26 mouse cellular contexts compared by ENCODE assay signal in genomic region chr8:46362871-46363306, GRCm38 (mm10).
A peak's percentile ranks its signal among the peaks of the same experiment; 100 is the strongest.
DNase-seq lines count a peak whose midpoint lies in the region; ATAC-seq and TF ChIP-seq lines count a peak whose summit lies in the region.
"Had no signal": no experiment of that assay in that cellular context is flagged by ENCODE, and none has a peak within 500 bp of the region (broad histone marks: within the 10 kb centered on the region; RNA-seq: fewer than 3 reads in every experiment).

No protein-coding gene starts in this region.

- no peak for TF ChIP-seq POLR2A in CH12.LX (IDR thresholded peaks at IDR 0.05; ENCODE audit: low read depth, low read length)
- TF ChIP-seq POLR2A in liver, adult 2 months (IDR thresholded peaks at IDR 0.05; ENCODE audit: extremely low read depth, insufficient read depth, low read length): no peak

- no peak overlapping the region for H3K4me2 ChIP-seq in CH12.LX (ENCODE audit: insufficient read depth, low read depth, poor library complexity, severe bottlenecking)
- H3K4me2 ChIP-seq in liver, embryonic 15.5 days: no peak overlapping the region
- no peak overlapping the region for H3K4me2 ChIP-seq in hindbrain, embryonic 12.5 days (replicated peaks)
- H3K4me2 ChIP-seq: forebrain, embryonic 13.5 days; heart, embryonic 12.5 days; hindbrain, embryonic 15.5 days; lung, embryonic 15.5 days; neural tube, embryonic 12.5 days had no signal

- dilution Hi-C loops in CH12.LX (cut with MboI; ENCODE audit: extremely low pct_ligation_motif_present, extremely low pct_unique_long_range_greater_than_20kb, low sequenced_read_pairs): no loop called here

- DNase-seq in heart, adult 11 months: peak; percentile 61
- no peak for DNase-seq in heart, adult 9 months (ENCODE audit: low spot score in 2 of 2)
- no peak for DNase-seq in CH12.LX (ENCODE audit: extremely low read depth)
- DNase-seq in liver, adult 2 months (ENCODE audit: extremely low read depth, low read depth, low spot score): peak; percentile 99
- DNase-seq in spleen, postnatal 4 days (ENCODE audit: low spot score in 2 of 2): no peak
- DNase-seq: cerebellum, adult 9-10 months; gastrocnemius, postnatal 14 days; kidney, adult 8-10 months; kidney, postnatal 4 days; layer of hippocampus, postnatal 36 days; left cerebral cortex, postnatal 4 days; right cerebral cortex, adult 18-20 months; spleen, adult 18-20 months had no signal

- peak; percentile 94 for ATAC-seq in liver, embryonic 15.5 days (ENCODE audit: insufficient read depth)
- no peak for ATAC-seq in hindbrain, embryonic 12.5 days (ENCODE audit: low FRiP score)
- ATAC-seq: CD4-positive, CD25-positive, alpha-beta regulatory T cell, adult 4 months; forebrain, embryonic 13.5 days; inflammation-experienced regulatory T-cells, adult 6 months; midbrain, embryonic 16.5 days had no signal

- peak; percentile 22 for TF ChIP-seq RAD21 in CH12.LX (IDR thresholded peaks at IDR 0.05; ENCODE audit: low read depth, low read length)

- no peak for TF ChIP-seq EP300 in CH12.LX (IDR thresholded peaks at IDR 0.05; ENCODE audit: low read length)

- no peaks in the 10 kb centered on the region for H3K27me3 ChIP-seq in CH12.LX (replicated peaks)
- H3K27me3 ChIP-seq in liver, adult 2 months (ENCODE audit: control insufficient read depth, insufficient read depth, low read length): no peaks in the 10 kb centered on the region
- no peaks in the 10 kb centered on the region for H3K27me3 ChIP-seq in liver, embryonic 15.5 days
- H3K27me3 ChIP-seq in hindbrain, embryonic 12.5 days: no peaks in the 10 kb centered on the region
- H3K27me3 ChIP-seq: forebrain, embryonic 13.5 days; heart, embryonic 12.5 days; hindbrain, embryonic 15.5 days; lung, embryonic 15.5 days; neural tube, embryonic 12.5 days had no signal

- H3K79me2 ChIP-seq in CH12.LX (replicated peaks; ENCODE audit: control insufficient read depth, extremely low read depth, insufficient read depth, poor library complexity, severe bottlenecking): no peaks in the 10 kb centered on the region
- no peaks in the 10 kb centered on the region for H3K79me2 ChIP-seq in liver, adult 2 months (ENCODE audit: control insufficient read depth, insufficient read depth, low read length)

- in situ Hi-C loops in CH12.LX (cut with MboI; ENCODE audit: low pct_ligation_motif_present, low pct_unique_long_range_greater_than_20kb, low sequenced_read_pairs): no loop called here

- no peak overlapping the region for H3K27ac ChIP-seq in CH12.LX (ENCODE audit: insufficient read depth, low read depth)
- peak overlapping the region; percentile 75 for H3K27ac ChIP-seq in liver, adult 2 months (replicated peaks; ENCODE audit: insufficient read depth, low read depth, low read length)
- no peak overlapping the region for H3K27ac ChIP-seq in liver, embryonic 15.5 days (replicated peaks)
- H3K27ac ChIP-seq in hindbrain, embryonic 12.5 days: no peak overlapping the region
- H3K27ac ChIP-seq: forebrain, embryonic 13.5 days; hindbrain, embryonic 15.5 days; kidney, postnatal 0 days; lung, embryonic 15.5 days; midbrain, embryonic 10.5 days; neural tube, embryonic 12.5 days had no signal

- no peaks in the 10 kb centered on the region for H3K9me3 ChIP-seq in CH12.LX (replicated peaks; ENCODE audit: low read length)
- no peaks in the 10 kb centered on the region for H3K9me3 ChIP-seq in liver, embryonic 15.5 days (replicated peaks)
- no peaks in the 10 kb centered on the region for H3K9me3 ChIP-seq in hindbrain, embryonic 12.5 days (replicated peaks)
- H3K9me3 ChIP-seq: forebrain, embryonic 13.5 days; hindbrain, embryonic 15.5 days; lung, embryonic 15.5 days; neural tube, embryonic 12.5 days had no signal

- H3K9ac ChIP-seq in CH12.LX (ENCODE audit: insufficient read depth, low read depth): no peak overlapping the region
- H3K9ac ChIP-seq in liver, adult 2 months (ENCODE audit: low read depth, low read length): peak overlapping the region; percentile 66
- no peak overlapping the region for H3K9ac ChIP-seq in liver, embryonic 15.5 days
- H3K9ac ChIP-seq in hindbrain, embryonic 12.5 days: no peak overlapping the region
- H3K9ac ChIP-seq: forebrain, embryonic 13.5 days; heart, embryonic 12.5 days; hindbrain, embryonic 15.5 days; lung, embryonic 15.5 days; neural tube, embryonic 12.5 days had no signal

- TF ChIP-seq CTCF in CH12.LX (conservative IDR thresholded peaks at IDR 0.05 in 1 of 2, IDR thresholded peaks at IDR 0.05 in 1 of 2; ENCODE audit: low read depth in 2 of 2, low read length in 2 of 2): peak in 1 of 2 experiments; percentile 18; a peak in 1 of 4 replicates
- peak; percentile 43 for TF ChIP-seq CTCF in liver, adult 2 months (IDR thresholded peaks at IDR 0.05; ENCODE audit: low read depth, low read length)

- H3K36me3 ChIP-seq in CH12.LX (replicated peaks in 1 of 2; ENCODE audit: control insufficient read depth in 1 of 2, insufficient read depth in 1 of 2, low read length in 1 of 2): no peaks in the 10 kb centered on the region
- no peaks in the 10 kb centered on the region for H3K36me3 ChIP-seq in liver, adult 2 months (ENCODE audit: control insufficient read depth, insufficient read depth, low read length)
- no peaks in the 10 kb centered on the region for H3K36me3 ChIP-seq in liver, embryonic 15.5 days (replicated peaks)
- no peaks in the 10 kb centered on the region for H3K36me3 ChIP-seq in hindbrain, embryonic 12.5 days
- H3K36me3 ChIP-seq: heart, embryonic 12.5 days; hindbrain, embryonic 15.5 days; lung, embryonic 15.5 days; midbrain, embryonic 10.5 days; neural tube, embryonic 12.5 days had no signal

- 25% methylated on average over 2 of the region's 2 CpGs for WGBS in liver, adult 2 months
- WGBS in liver, embryonic 15.5 days (ENCODE audit: insufficient replicate concordance): 56% methylated on average over 2 of the region's 2 CpGs
- 94% methylated on average over 2 of the region's 2 CpGs for WGBS in hindbrain, embryonic 12.5 days

- no peaks in the 10 kb centered on the region for H3K4me1 ChIP-seq in CH12.LX (ENCODE audit: control insufficient read depth in 1 of 2, insufficient read depth in 2 of 2)
- H3K4me1 ChIP-seq in liver, adult 2 months (ENCODE audit: control insufficient read depth, insufficient read depth, low read length): peaks cover 13% of the 10 kb centered on the region
- H3K4me1 ChIP-seq in liver, embryonic 15.5 days (replicated peaks): no peaks in the 10 kb centered on the region
- H3K4me1 ChIP-seq in hindbrain, embryonic 12.5 days: no peaks in the 10 kb centered on the region
- H3K4me1 ChIP-seq: forebrain, embryonic 13.5 days; heart, embryonic 12.5 days; hindbrain, embryonic 15.5 days; lung, embryonic 15.5 days; midbrain, embryonic 10.5 days; neural tube, embryonic 12.5 days had no signal

- H3K4me3 ChIP-seq in CH12.LX (replicated peaks in 1 of 3; ENCODE audit: low read depth in 2 of 3, low read length in 2 of 3, poor library complexity in 1 of 3): no peak overlapping the region
- no peak overlapping the region for H3K4me3 ChIP-seq in liver, adult 2 months (ENCODE audit: insufficient read depth, low read depth, low read length)
- H3K4me3 ChIP-seq in liver, embryonic 15.5 days (replicated peaks): no peak overlapping the region
- no peak overlapping the region for H3K4me3 ChIP-seq in hindbrain, embryonic 12.5 days
- H3K4me3 ChIP-seq: forebrain, embryonic 13.5 days; heart, embryonic 12.5 days; hindbrain, embryonic 15.5 days; lung, embryonic 15.5 days; midbrain, embryonic 10.5 days; myocyte; neural tube, embryonic 12.5 days had no signal

TF ChIP-seq in CH12.LX, 34 proteins besides CTCF, POLR2A, EP300 and RAD21:
- TF ChIP-seq UBTF (IDR thresholded peaks at IDR 0.05; ENCODE audit: low read depth, low read length) (no peak), MEF2A (IDR thresholded peaks at IDR 0.05; ENCODE audit: borderline replicate concordance, low read depth, low read length) (no peak), TBP (conservative IDR thresholded peaks at IDR 0.05; ENCODE audit: low read depth, low read length) (no peak), SIN3A (IDR thresholded peaks at IDR 0.05; ENCODE audit: low read length) (no peak), RCOR1 (conservative IDR thresholded peaks at IDR 0.05; ENCODE audit: low read depth, low read length) (no peak), MAFK (IDR thresholded peaks at IDR 0.05; ENCODE audit: insufficient replicate concordance, low read length) (no peak), MAX (IDR thresholded peaks at IDR 0.05; ENCODE audit: low read length) (no peak), MAZ (IDR thresholded peaks at IDR 0.05; ENCODE audit: low read depth, low read length) (no peak), NELFE (IDR thresholded peaks at IDR 0.05; ENCODE audit: low read depth, low read length) (no peak), GABPA (IDR thresholded peaks at IDR 0.05; ENCODE audit: insufficient replicate concordance, low read depth, low read length) (no peak), KAT2A (IDR thresholded peaks at IDR 0.05; ENCODE audit: insufficient replicate concordance, low read length) (no peak), NRF1 (IDR thresholded peaks at IDR 0.05; ENCODE audit: low read depth, low read length) (no peak), JUN (IDR thresholded peaks at IDR 0.05; ENCODE audit: insufficient read depth, low read depth, low read length) (no peak), MXI1 (IDR thresholded peaks at IDR 0.05; ENCODE audit: low read depth, low read length) (no peak), E2F4 (IDR thresholded peaks at IDR 0.05; ENCODE audit: insufficient replicate concordance, low read depth, low read length) (no peak), ZMIZ1 (IDR thresholded peaks at IDR 0.05; ENCODE audit: low read depth, low read length) (no peak), IRF4 (IDR thresholded peaks at IDR 0.05; ENCODE audit: low read depth, low read length) (no peak), PAX5 (IDR thresholded peaks at IDR 0.05; ENCODE audit: low read length) (no peak)

Comparison
In these comparisons a context has a peak if more than half of its experiments do, and no peak if none do; other contexts are left out.
1. DNase-seq: peak in heart, adult 11 months (single experiment) and liver, adult 2 months (single experiment); none in heart, adult 9 months (0 of 2), CH12.LX (single experiment) and spleen, postnatal 4 days (0 of 2).